ENCODE assay signal across 19 mouse cellular contexts in genomic region chr6:107513716-107514115, GRCm38 (mm10). TPM values are rescaled to one million over a fixed set of nuclear protein-coding genes. Genes with fewer than 3 reads are reported as not detected.
DNase-seq lines count a peak whose midpoint lies in the region; ATAC-seq lines count a peak whose summit lies in the region.
"Had no signal": no experiment of that assay in that cellular context is flagged by ENCODE, and none has a peak within 500 bp of the region (broad histone marks: within the 10 kb centered on the region; RNA-seq: fewer than 3 reads in every experiment).

No protein-coding gene starts in this region.

- H3K4me3 ChIP-seq in forebrain, embryonic 16.5 days (replicated peaks; ENCODE audit: low read length): no peak overlapping the region
- no peak overlapping the region for H3K4me3 ChIP-seq in forebrain, embryonic 11.5 days (ENCODE audit: low read depth, low read length)
- H3K4me3 ChIP-seq: embryonic facial prominence, embryonic 13.5 days; gastrocnemius, adult 2 months; heart, embryonic 13.5 days; hindbrain, embryonic 15.5 days had no signal

- no peak overlapping the region for H3K9ac ChIP-seq in forebrain, embryonic 16.5 days (replicated peaks; ENCODE audit: low read depth, low read length)
- H3K9ac ChIP-seq in forebrain, embryonic 11.5 days (ENCODE audit: low read length): no peak overlapping the region
- H3K9ac ChIP-seq: embryonic facial prominence, embryonic 13.5 days; heart, embryonic 13.5 days; hindbrain, embryonic 15.5 days had no signal

- no peak for DNase-seq in forebrain, embryonic 11.5 days (ENCODE audit: low spot score)
- DNase-seq in left cerebral cortex, adult 18-20 months (ENCODE audit: low spot score in 2 of 2): peak; percentile 6 to 34
- DNase-seq in left cerebral cortex, postnatal 14 days (ENCODE audit: low spot score in 2 of 2): no peak
- DNase-seq in right cerebral cortex, adult 18-20 months: peak; percentile 37
- no peak for DNase-seq in right cerebral cortex, postnatal 4 days
- DNase-seq in adrenal gland, postnatal 4 days (ENCODE audit: low spot score in 2 of 2): no peak
- DNase-seq: adrenal gland, postnatal 10 days; cerebellum, adult 18-20 months; cerebellum, adult 9-11 months; cerebellum, postnatal 36 days; gastrocnemius, adult 2 months; gastrocnemius, postnatal 25 days; heart, postnatal 36 days had no signal

- H3K27ac ChIP-seq in forebrain, embryonic 16.5 days (ENCODE audit: low read length): no peak overlapping the region
- H3K27ac ChIP-seq in forebrain, embryonic 11.5 days (ENCODE audit: low read depth, low read length): no peak overlapping the region
- H3K27ac ChIP-seq: embryonic facial prominence, embryonic 13.5 days; gastrocnemius, adult 2 months; heart, embryonic 13.5 days; hindbrain, embryonic 15.5 days had no signal

- intact Hi-C loops in left cerebral cortex, postnatal 14 days (cut with DNase I): no loop called here

- 80% methylated on average over 4 of the region's 4 CpGs for WGBS in forebrain, embryonic 16.5 days
- 87% methylated on average over 4 of the region's 4 CpGs for WGBS in forebrain, embryonic 11.5 days

- H3K4me2 ChIP-seq in forebrain, embryonic 16.5 days (ENCODE audit: low read length): no peak overlapping the region
- no peak overlapping the region for H3K4me2 ChIP-seq in forebrain, embryonic 11.5 days (ENCODE audit: low read depth, low read length, severe bottlenecking)
- H3K4me2 ChIP-seq: embryonic facial prominence, embryonic 13.5 days; heart, embryonic 13.5 days; hindbrain, embryonic 15.5 days had no signal

- no peaks in the 10 kb centered on the region for H3K27me3 ChIP-seq in forebrain, embryonic 16.5 days (replicated peaks; ENCODE audit: control insufficient read depth, insufficient read depth, low read length)
- H3K27me3 ChIP-seq in forebrain, embryonic 11.5 days (ENCODE audit: control insufficient read depth, insufficient read depth, low read length): no peaks in the 10 kb centered on the region
- H3K27me3 ChIP-seq: embryonic facial prominence, embryonic 13.5 days; heart, embryonic 13.5 days; hindbrain, embryonic 15.5 days had no signal

- H3K4me1 ChIP-seq in forebrain, embryonic 16.5 days (replicated peaks; ENCODE audit: control insufficient read depth, insufficient read depth, low read length): no peaks in the 10 kb centered on the region
- H3K4me1 ChIP-seq in forebrain, embryonic 11.5 days (replicated peaks; ENCODE audit: control insufficient read depth, insufficient read depth, low read length): no peaks in the 10 kb centered on the region
- H3K4me1 ChIP-seq: embryonic facial prominence, embryonic 13.5 days; heart, embryonic 13.5 days; hindbrain, embryonic 15.5 days had no signal

- no peaks in the 10 kb centered on the region for H3K36me3 ChIP-seq in forebrain, embryonic 16.5 days (ENCODE audit: control insufficient read depth, insufficient read depth)
- H3K36me3 ChIP-seq in forebrain, embryonic 11.5 days (ENCODE audit: control insufficient read depth, insufficient read depth, low read length): no peaks in the 10 kb centered on the region
- H3K36me3 ChIP-seq: embryonic facial prominence, embryonic 13.5 days; heart, embryonic 13.5 days; hindbrain, embryonic 15.5 days had no signal

- 0 out of 2 replicates have a peak, but pooled peaks have one; percentile 15 for ATAC-seq in forebrain, embryonic 16.5 days
- ATAC-seq in forebrain, embryonic 11.5 days (replicated peaks; ENCODE audit: low FRiP score): no peak

- no peaks in the 10 kb centered on the region for H3K9me3 ChIP-seq in forebrain, embryonic 16.5 days (ENCODE audit: control insufficient read depth, low read length)
- no peaks in the 10 kb centered on the region for H3K9me3 ChIP-seq in forebrain, embryonic 11.5 days (ENCODE audit: control insufficient read depth, low read length)
- H3K9me3 ChIP-seq: embryonic facial prominence, embryonic 13.5 days; heart, embryonic 13.5 days; hindbrain, embryonic 15.5 days had no signal

RNA-seq across cellular contexts. Expression of gene Lrrn1, which starts 15.9 kb away (rescaled TPM):
- 44.6 and 51.4 TPM in 2 replicates for polyA plus RNA-seq in forebrain, embryonic 16.5 days (2015; fragmentation: Nextera tagmentation; extraction: Ambion mirVana)
- polyA plus RNA-seq in forebrain, embryonic 11.5 days (2014; fragmentation: Nextera tagmentation; extraction: Ambion mirVana): 223 and 228 TPM in 2 replicates
- total RNA-seq in left cerebral cortex, adult 18-20 months (2021): 10 to 100 TPM; 47.2 to 51.4 TPM
- 10 to 100 TPM; 42.8 to 51.6 TPM for total RNA-seq in left cerebral cortex, postnatal 14 days (2021)
- total RNA-seq in adrenal gland, postnatal 4 days (2021): 10 to 100 TPM; 21.8 to 28.7 TPM
- total RNA-seq: granulocyte monocyte progenitor cell, adult 5-6 weeks; MEL had no signal

Comparison
In these comparisons a context has a peak if more than half of its experiments do, and no peak if none do; other contexts are left out.
1. DNase-seq: peak in left cerebral cortex, adult 18-20 months (2 of 2) and right cerebral cortex, adult 18-20 months (single experiment); none in forebrain, embryonic 11.5 days (single experiment), left cerebral cortex, postnatal 14 days (0 of 2), right cerebral cortex, postnatal 4 days (single experiment) and adrenal gland, postnatal 4 days (0 of 2).